Mouse (Mus musculus): ENCODE data around the gene Pced1b.

DNA sequence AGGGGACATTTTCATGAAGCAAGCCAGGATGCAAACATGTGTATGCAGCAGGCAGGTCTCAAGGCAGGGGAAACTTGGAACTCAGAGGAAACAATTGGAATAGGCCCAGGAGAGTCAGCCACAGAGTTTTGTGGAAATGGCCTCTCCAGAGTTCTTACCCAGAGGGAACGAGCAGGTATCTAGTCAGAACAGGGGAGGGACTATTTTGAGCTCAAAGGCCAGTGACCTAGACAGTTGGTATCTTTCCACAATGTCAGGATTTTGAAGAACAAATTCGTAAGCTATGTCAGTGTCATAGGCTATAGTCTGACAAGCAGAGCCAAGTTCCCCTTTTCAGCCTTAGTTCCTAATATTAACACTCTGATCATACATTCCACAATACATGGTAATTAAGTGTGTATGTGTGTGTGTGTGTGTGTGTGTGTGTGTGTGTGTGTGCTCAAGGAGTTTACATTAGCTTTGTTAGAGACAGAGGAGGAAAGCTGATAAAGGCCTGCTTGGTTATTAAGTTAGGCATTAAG, 168.6 kb downstream of the Pced1b start:
- no peak for TF ChIP-seq CTCF (IDR thresholded peaks at IDR 0.05; ENCODE audit: low read depth, low read length)
- no peak for TF ChIP-seq POLR2A (IDR thresholded peaks at IDR 0.05; ENCODE audit: insufficient read depth, low read length)
- no peak for TF ChIP-seq EP300 (IDR thresholded peaks at IDR 0.05; ENCODE audit: insufficient read depth, low read depth, low read length)
